Mouse (Mus musculus) adrenal gland, postnatal 25 days (tissue): ENCODE results near the gene Fos. TPM values are rescaled to one million over a fixed set of nuclear protein-coding genes. Genes with fewer than 3 reads are reported as not detected.
A peak's percentile ranks its signal among the peaks of the same experiment; 100 is the strongest.

Experiments
- DNase-seq: peaks from one replicate; pipeline ENCODE4 v3.0.0; 2021; ENCODE audit warnings: mixed read lengths
- total RNA-seq: library from RNA; stranded (reverse); gene quantifications from 2 replicates; pipeline ENCODE4 v1.2.3, GENCODE M21; 2021

Fos gene
- total RNA-seq, 1 experiment from 2014 or later = 1.9 TPM

DNA sequence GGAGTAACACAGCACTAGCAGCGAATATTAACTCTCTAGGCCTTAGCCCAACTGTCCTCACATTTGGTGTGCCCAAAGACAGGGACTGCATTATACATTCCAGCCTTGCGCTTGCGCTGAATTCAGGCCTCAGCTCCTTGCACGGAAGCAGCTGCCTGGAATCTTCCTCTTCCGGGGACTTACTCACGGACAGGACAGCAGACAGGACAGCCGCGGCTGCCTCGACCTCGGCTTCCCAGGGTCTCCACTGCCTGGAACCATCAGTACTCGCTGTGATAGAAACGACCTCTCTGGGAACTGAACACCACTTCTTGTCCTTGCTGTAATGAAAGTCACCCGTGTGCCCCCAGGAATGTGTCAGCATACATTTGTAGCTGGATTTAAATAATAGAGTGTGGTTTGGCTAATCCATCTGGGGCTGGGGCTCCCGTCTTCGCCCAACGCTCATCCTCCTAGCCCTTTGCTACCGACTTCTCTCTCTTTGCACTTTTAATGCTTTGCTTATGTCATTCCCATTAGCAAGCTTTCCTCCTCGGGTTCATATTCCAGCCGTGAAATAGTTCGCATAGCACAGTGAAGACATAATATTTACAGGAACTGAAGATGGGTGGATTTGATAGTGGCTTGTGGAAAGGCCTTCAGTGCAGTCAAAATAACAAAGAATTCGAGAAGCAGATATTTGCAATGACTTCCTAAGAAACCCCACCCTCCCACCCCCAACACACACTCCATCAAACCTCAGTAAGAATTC is 11.6 kb upstream of the Fos start:
- no peak for DNase-seq

DNA sequence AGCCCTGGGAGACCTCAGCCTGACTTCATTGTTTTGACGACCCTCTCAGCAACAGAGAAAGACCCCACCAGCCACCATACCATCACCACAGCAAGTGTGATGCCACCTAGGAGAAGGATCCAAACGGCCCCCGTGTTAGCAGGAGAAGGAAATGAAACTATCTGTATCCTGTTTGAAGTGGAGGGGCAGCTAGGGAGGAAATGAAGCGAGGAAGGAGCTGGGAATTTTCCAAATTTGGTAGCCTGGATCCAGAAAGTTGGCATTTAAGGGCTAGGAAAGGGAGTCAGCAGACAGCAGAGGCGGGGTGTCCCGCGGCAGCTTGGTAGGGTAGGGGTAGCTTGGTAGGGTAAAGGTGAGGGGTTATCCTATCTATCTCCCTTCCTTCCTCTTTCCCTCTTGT is 10.9 kb upstream of the Fos start:
- DNase-seq = no peak

DNA sequence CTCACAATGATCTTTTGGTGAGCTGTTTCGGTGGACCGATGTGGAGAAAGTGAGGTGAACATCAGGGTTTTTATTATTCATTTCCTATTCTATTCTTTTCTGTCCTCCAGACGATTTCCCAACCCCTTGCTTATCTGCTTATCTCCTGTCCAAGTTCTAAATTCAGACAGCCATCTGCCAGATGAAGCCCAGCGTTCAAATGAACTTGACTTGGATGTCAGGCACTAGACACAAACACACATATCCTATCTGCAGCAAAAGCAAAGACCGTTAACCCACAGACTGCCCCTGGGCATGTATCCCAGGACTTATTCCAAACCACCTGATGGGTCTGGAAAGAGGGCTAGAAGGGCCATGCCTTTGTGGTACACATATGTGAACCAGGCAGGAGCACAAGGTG is 9.3 kb upstream of the Fos start:
- no peak for DNase-seq

DNA sequence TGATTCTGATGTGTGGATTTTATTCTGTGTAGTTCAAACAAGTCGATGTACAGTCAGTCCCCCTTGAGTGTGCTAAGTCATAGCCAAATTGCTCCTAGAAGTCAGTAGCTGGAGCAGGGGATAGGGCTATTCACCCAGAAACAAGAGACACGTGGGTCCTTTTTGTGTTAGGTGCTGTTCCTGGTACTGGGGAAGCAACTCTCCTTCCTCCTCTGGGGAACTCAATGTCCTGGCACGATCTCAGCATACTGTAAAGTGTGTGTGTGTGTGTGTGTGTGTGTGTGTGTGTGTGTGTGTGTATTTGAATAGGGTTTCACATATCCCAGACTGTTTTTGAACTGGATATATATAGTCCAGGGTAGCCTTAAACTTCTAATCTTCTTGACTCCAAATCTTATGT is 8.8 kb upstream of the Fos start:
- no peak for DNase-seq

DNA sequence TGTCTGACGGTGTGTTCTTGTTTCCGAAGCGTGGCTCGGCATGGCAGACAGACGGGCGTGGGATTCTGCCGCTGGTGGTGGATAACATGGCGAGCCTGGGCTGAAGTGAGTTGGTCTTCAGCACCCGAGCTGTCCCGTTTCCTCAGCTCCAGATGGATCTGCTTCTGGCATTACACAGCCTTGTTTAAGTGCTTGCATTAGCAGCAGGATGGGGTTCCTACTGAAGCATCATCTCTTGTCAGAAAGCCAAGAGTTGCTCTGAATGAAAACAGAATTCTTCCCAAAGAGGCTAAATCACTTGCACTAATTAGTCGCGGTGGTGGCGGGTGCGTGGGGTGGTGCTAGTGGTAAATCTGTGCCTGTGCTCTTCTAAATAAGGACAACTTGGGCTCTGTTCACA is 5.8 kb upstream of the Fos start:
- no peak for DNase-seq

DNA sequence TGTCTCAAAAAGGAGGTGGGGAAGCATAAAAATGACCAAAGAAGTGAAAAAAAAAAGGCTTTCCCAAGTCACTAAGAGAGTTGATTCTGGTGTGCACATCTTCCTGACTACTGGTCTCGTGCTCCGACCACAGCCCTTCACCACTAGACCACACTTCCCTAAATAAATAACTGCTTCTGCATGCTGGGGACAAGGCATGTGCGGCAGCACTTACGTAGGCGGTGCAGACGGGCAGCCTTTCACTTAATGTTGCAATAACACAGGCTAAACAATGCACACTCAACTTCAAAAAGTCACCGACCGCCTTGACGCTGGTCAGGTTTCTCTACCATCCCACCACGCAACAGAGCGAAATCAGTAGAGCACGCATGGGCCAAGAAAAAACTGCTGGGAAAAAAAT is 5.0 kb upstream of the Fos start:
- DNase-seq = no peak

DNA sequence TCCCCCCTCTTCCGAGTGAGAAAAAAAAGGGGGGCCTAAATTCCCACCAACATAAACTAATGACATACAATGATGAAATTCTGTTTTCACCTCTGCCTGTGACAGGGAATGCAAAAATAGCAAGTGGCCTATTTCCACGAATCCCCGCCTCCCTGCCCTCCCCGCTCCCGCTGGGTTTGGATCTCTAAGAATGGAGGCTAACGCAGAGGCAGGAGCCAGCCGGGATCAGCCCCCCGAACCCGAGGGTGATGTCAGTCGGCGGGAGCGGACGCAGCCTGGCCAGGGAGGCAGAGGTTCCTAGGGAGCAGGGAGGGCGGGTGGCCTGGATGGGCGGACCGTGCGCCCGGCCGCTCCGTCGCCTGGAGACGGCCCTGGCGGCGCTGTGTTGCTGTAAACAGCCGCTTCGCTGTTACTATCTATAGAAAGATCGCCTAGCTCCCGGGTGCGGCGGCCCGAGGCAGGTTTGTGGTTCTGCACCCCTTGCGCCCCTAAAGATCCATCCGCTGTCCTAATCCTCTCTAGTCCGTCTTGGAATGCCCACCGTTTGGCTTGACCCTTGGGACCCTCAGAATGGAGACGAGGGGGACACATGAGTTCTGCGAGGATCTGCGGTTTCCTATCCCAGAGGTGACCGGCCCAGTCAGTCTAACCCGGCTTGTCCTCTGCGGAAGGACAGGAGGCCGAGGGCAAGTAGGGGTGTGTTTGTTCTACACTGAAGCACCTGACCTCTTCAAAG is 1.6 kb upstream of the Fos start:
- DNase-seq = peak; percentile 86

DNA sequence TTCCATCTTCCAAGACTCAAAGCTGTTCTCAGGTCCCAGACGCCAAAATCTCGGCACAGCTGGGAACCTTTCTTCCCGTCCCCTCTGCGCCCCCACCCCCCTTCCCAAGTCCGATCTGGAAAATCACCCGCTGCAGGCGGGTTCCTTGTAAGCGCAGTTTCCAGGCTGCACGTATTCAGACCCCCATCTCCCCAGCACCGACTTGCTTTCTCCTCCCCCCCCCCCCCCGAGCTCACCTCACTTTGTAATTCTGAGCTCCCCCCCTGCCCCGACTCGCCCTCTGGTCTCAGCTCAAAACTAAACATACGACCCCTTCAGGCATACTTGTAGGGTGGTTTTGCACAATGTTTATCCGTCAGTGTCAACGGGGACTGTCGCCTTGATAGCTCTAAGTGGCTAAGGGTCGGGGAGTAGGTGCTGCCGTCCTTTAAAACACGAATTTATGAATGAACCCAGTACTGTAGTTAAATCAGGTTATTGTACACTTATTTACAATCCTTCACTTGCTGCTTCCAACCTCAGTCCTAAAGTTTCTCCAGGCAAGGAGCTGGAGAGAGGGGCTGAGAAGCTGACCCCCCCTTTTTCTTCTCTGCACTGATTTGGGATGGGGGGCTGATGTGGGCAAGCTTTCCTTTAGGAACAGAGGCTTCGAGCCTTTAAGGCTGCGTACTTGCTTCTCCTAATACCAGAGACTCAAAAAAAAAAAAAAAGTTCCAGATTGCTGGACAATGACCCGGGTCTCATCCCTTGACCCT is 857 bp upstream of the Fos start:
- DNase-seq = no peak

DNA sequence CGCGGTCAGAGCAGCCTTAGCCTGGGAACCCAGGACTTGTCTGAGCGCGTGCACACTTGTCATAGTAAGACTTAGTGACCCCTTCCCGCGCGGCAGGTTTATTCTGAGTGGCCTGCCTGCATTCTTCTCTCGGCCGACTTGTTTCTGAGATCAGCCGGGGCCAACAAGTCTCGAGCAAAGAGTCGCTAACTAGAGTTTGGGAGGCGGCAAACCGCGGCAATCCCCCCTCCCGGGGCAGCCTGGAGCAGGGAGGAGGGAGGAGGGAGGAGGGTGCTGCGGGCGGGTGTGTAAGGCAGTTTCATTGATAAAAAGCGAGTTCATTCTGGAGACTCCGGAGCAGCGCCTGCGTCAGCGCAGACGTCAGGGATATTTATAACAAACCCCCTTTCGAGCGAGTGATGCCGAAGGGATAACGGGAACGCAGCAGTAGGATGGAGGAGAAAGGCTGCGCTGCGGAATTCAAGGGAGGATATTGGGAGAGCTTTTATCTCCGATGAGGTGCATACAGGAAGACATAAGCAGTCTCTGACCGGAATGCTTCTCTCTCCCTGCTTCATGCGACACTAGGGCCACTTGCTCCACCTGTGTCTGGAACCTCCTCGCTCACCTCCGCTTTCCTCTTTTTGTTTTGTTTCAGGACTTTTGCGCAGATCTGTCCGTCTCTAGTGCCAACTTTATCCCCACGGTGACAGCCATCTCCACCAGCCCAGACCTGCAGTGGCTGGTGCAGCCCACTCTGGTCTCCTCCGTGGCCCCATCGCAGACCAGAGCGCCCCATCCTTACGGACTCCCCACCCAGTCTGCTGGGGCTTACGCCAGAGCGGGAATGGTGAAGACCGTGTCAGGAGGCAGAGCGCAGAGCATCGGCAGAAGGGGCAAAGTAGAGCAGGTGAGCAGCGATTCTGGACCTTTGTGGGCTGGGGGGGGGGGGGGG is 875 bp downstream of the Fos start:
- DNase-seq = peak; percentile 48

DNA sequence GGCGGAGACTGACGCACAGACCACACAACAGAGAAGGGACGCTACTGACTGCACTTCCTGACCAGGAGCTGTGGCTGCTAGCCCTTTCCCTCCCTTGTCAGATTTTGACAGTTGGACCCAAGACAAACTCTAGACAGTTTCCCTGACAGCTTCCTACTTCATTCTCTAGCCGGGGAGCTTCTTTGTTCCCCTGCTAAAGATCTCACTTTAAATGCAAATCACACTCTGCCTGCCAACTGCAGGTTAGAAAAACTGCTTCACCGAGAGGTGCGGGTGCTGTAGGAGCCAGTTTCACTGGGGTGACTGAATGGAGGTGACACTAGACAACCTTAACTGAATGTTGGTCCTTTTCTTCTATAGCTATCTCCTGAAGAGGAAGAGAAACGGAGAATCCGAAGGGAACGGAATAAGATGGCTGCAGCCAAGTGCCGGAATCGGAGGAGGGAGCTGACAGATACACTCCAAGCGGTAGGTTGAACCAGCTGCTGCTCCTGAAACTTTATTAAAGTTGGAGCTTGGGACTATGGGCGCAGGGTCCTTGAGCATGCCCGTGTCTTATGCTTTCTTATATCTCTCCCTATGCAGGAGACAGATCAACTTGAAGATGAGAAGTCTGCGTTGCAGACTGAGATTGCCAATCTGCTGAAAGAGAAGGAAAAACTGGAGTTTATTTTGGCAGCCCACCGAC is 1.7 kb downstream of the Fos start:
- no peak for DNase-seq

DNA sequence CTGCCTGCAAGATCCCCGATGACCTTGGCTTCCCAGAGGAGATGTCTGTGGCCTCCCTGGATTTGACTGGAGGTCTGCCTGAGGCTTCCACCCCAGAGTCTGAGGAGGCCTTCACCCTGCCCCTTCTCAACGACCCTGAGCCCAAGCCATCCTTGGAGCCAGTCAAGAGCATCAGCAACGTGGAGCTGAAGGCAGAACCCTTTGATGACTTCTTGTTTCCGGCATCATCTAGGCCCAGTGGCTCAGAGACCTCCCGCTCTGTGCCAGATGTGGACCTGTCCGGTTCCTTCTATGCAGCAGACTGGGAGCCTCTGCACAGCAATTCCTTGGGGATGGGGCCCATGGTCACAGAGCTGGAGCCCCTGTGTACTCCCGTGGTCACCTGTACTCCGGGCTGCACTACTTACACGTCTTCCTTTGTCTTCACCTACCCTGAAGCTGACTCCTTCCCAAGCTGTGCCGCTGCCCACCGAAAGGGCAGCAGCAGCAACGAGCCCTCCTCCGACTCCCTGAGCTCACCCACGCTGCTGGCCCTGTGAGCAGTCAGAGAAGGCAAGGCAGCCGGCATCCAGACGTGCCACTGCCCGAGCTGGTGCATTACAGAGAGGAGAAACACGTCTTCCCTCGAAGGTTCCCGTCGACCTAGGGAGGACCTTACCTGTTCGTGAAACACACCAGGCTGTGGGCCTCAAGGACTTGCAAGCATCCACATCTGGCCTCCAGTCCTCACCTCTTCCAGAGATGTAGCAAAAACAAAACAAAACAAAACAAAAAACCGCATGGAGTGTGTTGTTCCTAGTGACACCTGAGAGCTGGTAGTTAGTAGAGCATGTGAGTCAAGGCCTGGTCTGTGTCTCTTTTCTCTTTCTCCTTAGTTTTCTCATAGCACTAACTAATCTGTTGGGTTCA is 2.5 kb downstream of the Fos start:
- DNase-seq = no peak

DNA sequence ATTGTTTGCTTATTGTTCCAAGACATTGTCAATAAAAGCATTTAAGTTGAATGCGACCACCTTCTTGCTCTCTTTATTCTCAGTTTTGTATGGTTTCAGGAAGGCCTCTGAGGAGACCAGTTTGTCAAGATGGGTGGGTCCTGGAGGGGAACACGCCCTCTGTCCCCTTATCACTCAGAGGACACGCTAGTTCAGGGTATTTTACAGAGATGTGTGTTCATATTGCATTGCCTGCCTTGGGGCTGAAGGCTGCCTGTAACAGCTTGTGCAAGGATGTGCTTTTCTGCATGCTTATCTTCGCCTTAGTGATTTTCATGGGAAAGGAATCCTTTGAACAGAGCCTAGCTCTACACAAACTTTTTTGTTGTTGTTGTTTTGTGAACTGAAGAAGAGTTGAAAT is 3.5 kb downstream of the Fos start:
- DNase-seq = no peak

DNA sequence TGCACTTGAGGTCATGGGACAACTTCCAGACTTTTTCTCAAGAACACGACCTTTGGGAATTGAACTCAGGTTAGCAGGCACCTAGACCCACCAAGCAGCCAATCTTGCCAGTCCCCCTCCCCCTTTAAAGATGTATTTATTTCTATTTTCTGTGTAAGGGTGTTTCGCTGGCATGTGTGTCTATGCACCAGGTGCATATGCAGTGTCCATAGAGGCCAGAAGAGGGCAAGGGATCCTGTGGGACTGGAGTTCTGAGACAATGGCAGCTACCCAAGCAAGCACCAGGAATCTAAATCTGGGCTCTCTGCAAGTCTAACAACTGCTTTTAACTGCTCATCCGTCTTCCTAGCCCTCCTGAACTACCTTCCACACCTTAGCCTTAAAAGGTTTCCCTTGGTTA is 4.1 kb downstream of the Fos start:
- DNase-seq = no peak

DNA sequence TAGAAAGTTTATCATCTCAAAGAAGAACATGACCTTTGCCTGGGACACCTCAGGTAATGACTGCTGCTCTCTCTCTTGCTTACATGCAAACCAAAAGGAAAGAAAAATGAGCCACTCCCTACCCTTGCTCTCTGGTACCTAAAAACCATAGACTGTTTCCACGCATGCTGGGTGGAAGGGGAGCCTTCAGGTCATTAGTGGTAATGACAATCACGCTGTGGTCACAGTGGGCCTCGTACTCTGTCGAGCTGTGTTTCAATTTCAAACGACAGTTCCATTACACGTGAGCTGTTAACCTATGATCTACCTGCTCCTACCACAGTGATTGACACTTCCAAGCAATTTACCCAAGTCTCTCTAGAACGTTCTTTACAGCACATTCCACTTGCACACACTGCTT is 5.0 kb downstream of the Fos start:
- DNase-seq = no peak

DNA sequence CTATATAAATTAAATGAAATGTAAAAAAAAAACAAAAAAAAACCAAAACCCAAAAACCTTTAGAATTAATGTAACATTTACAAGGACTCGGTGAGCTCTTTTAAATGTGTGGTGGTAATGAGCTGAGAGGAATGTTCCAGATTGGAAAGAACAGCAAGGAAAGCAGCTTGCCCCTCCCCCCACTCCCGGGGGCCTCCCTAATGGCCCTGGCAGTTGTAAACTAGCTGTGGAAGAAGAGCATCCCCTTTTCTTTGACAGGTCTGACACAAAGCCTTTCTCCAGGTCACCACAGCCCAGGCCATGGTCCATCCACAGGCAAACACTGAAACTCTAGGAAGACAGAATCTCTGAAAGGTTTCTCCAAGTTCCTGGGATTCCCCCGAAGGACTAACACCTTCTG is 5.5 kb downstream of the Fos start:
- no peak for DNase-seq

DNA sequence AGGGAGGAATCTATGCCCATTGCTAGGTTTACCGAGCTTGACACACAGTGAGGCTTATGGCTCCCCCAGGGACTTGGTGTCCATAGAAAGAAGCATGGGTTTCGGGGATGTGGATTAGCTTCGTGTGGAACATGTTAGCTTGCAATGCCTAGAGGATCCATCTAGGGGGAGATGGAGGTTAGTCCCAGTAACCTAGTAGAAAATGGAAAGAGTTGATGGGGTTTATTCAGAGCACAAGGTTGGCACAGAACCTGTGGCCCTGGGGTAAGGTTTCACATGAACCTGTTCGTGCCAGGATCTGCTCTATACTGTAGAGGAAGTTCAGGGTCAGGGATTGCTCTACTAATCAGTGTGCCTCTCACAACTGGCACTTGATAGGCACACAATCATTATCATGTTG is 9.5 kb downstream of the Fos start:
- no peak for DNase-seq

DNA sequence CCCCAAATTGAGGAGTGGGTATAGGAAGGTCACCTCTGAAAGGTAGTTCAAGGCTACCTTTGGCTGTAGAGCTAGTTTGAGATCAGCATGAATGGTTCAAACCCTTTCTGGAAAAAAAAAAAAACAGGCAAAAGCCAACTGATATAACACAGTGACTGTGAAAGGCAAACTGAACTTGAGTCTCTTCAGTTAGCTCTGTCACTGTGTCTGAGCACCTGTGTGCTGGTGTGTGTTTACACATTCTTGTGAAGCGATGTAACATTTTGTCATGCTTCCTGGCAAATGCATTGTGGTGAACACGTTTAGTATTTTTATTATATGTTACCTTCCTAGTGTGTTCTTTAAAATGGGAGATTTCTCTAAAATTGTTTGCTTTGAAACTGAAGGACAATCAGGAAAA is 11.0 kb downstream of the Fos start:
- no peak for DNase-seq

DNA sequence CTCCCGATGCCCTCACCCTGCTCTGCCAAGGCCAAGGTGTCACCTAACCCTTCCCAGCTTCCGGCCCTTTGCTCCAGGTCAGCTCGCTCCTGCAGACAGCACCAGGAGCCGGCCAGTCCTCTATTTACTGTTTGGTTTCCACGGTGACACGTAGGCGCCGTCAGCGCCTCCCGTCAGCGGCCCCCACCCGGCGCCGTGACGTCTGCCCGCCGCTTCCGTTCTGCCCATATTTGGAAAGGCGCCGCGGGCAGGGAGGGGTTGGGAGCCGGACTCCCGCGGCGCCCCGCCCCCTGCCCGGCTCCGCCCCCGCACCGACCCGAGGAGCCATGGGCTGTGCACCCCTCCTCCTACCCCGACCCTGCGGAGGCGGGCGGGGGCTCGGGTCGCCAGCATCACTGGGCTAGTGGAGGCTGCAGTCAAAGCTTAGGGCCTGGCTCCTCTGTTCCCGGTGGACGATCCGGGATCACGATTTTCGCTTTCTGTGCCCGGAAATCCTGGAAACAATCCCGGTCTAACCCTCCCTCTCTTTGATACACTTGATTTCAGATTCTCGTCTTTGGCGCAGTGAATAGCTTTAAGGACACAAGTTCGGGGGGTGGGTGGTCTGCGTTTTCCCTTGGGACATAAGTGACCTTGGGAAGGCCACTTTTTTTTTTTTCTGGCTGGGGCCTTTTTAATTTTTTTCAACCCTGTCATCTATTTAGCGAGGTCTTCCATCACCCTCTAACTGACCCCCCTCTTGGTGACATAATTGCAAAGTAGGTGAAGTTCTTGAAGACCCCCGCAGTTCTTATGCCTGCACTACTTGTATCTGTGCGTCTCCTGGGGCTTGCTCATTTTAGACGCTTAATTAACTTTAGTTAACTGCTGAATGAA is 12.4 kb downstream of the Fos start:
- peak; percentile 99 for DNase-seq

DNA sequence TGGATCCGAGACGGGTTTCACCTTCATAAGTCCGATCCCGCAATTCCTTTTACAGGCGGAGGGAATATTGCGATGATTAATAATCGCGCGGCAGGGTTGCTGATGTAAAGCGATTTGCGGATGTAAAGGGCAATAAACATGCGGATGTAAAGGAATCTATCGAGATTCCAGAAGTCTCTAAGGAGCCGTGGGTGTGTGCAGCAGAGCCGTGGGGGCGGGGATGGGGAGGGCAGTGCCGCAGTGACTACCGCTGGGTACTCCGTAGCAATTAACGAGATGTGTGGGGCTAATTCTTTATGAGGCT is 13.0 kb downstream of the Fos start:
- DNase-seq = peak; percentile 52
